Mouse (Mus musculus): ENCODE results near the gene Mfrp.
A peak's percentile ranks its signal among the peaks of the same experiment; 100 is the strongest.

The Mfrp gene

GRCm38 (mm10) chr9:44078136-44078797 lies 23.3 kb upstream of the Mfrp start:
- no peak for DNase-seq (ENCODE audit: low spot score in 2 of 2)

GRCm38 (mm10) chr9:44078955-44079756 lies 22.4 kb upstream of the Mfrp start:
- DNase-seq (ENCODE audit: low spot score in 2 of 2) = peak; percentile 78 to 79

GRCm38 (mm10) chr9:44079997-44080780 lies 21.3 kb upstream of the Mfrp start:
- no peak for DNase-seq (ENCODE audit: low spot score in 2 of 2)

GRCm38 (mm10) chr9:44080953-44081352 lies 20.6 kb upstream of the Mfrp start:
- peak in 1 of 2 experiments; percentile 52 for DNase-seq (ENCODE audit: low spot score in 2 of 2)

- no peak for DNase-seq (ENCODE audit: low spot score in 2 of 2)
Observed at GRCm38 (mm10) chr9:44081581-44081980, 19.9 kb upstream of the Mfrp start.

- no peak for DNase-seq (ENCODE audit: low spot score in 2 of 2)
Observed at GRCm38 (mm10) chr9:44082266-44082665, 19.3 kb upstream of the Mfrp start.

- DNase-seq (ENCODE audit: low spot score in 2 of 2) = peak; percentile 85 to 91
Observed at GRCm38 (mm10) chr9:44083392-44084121, 18.0 kb upstream of the Mfrp start.

- no peak for DNase-seq (ENCODE audit: low spot score in 2 of 2)
Observed at GRCm38 (mm10) chr9:44084236-44084635, 17.3 kb upstream of the Mfrp start.

- peak; percentile 92 to 93 for DNase-seq (ENCODE audit: low spot score in 2 of 2)
Observed at GRCm38 (mm10) chr9:44084659-44085229, 16.8 kb upstream of the Mfrp start.

- no peak for DNase-seq (ENCODE audit: low spot score in 2 of 2)
Observed at GRCm38 (mm10) chr9:44085276-44085675, 16.3 kb upstream of the Mfrp start.

- DNase-seq (ENCODE audit: low spot score in 2 of 2) = peak; percentile 71 to 76
Observed at GRCm38 (mm10) chr9:44085741-44086665, 15.5 kb upstream of the Mfrp start.

- DNase-seq (ENCODE audit: low spot score in 2 of 2) = no peak
Observed at GRCm38 (mm10) chr9:44086960-44087359, 14.6 kb upstream of the Mfrp start.

- DNase-seq (ENCODE audit: low spot score in 2 of 2) = peak; percentile 78 to 86
Observed at GRCm38 (mm10) chr9:44087761-44088455, 13.6 kb upstream of the Mfrp start.

GRCm38 (mm10) chr9:44088877-44089608 lies 12.5 kb upstream of the Mfrp start:
- no peak for DNase-seq (ENCODE audit: low spot score in 2 of 2)

GRCm38 (mm10) chr9:44093612-44094503 lies 7.7 kb upstream of the Mfrp start:
- DNase-seq (ENCODE audit: low spot score in 2 of 2) = peak; percentile 81 to 84

- DNase-seq (ENCODE audit: low spot score in 2 of 2) = no peak
Observed at GRCm38 (mm10) chr9:44094737-44095136, 6.8 kb upstream of the Mfrp start.

- no peak for DNase-seq (ENCODE audit: low spot score in 2 of 2)
Observed at GRCm38 (mm10) chr9:44095781-44096180, 5.7 kb upstream of the Mfrp start.

GRCm38 (mm10) chr9:44096536-44096935 lies 5.0 kb upstream of the Mfrp start:
- peak; percentile 72 to 85 for DNase-seq (ENCODE audit: low spot score in 2 of 2)

All from right cerebral cortex, postnatal 10 days (tissue).